Mouse (Mus musculus) liver, postnatal 0 days (tissue): ENCODE results near the gene Cd320. TPM values are rescaled to one million over a fixed set of nuclear protein-coding genes. Genes with fewer than 3 reads are reported as not detected.
A peak's percentile ranks its signal among the peaks of the same experiment; 100 is the strongest.
"Not testable (repeated sequence)": the region's sequence is repeated elsewhere in the genome, so short reads cannot be mapped to it uniquely, and the experiment has no call there.

Source experiments
- ATAC-seq: fragments of 200-750 bp; cut with Nextera tagmentation; 2 replicates; pipeline ENCODE4 v1.8.0; 2017; ENCODE audit warnings: mild to moderate bottlenecking, moderate library complexity
- DNase-seq: peaks from one replicate; pipeline ENCODE4 v3.0.0-alpha.2; 2016
- H3K27ac ChIP-seq: fragments of 300-500 bp; sonication (generic); 2 replicates; pipeline ENCODE4 v1.5.1; 2014; ENCODE audit warnings: antibody characterized with exemption, moderate library complexity, mild to moderate bottlenecking, low read depth
- H3K27me3 ChIP-seq: fragments of 300-500 bp; sonication (generic); 2 replicates; pipeline ENCODE4 v1.6.1; 2014; ENCODE audit warnings: low read length, control low read depth, mixed read lengths; ENCODE audit not compliant: insufficient read depth
- H3K36me3 ChIP-seq: fragments of 300-500 bp; sonication (generic); replicated peaks from 2 replicates; pipeline ENCODE4 v1.6.1; 2014; ENCODE audit warnings: mild to moderate bottlenecking, control low read depth, low read length, moderate library complexity, mixed read lengths; ENCODE audit not compliant: insufficient read depth
- H3K4me1 ChIP-seq: fragments of 300-500 bp; sonication (generic); 2 replicates; pipeline ENCODE4 v1.6.1; 2014; ENCODE audit warnings: antibody characterized with exemption, mild to moderate bottlenecking, control low read depth; ENCODE audit not compliant: insufficient read depth
- H3K4me2 ChIP-seq: fragments of 300-500 bp; sonication (generic); 2 replicates; pipeline ENCODE4 v1.6.1; 2014; ENCODE audit warnings: low read depth, mild to moderate bottlenecking, low read length, moderate library complexity, mixed read lengths
- H3K4me3 ChIP-seq: fragments of 300-500 bp; sonication (generic); 2 replicates; pipeline ENCODE4 v1.5.1; 2014; ENCODE audit warnings: low read depth, low read length
- H3K9ac ChIP-seq: fragments of 300-500 bp; sonication (generic); replicated peaks from 2 replicates; pipeline ENCODE4 v1.6.1; 2014; ENCODE audit warnings: mild to moderate bottlenecking, moderate library complexity
- H3K9me3 ChIP-seq: fragments of 300-500 bp; sonication (generic); 2 replicates; pipeline ENCODE4 v1.6.1; 2016; ENCODE audit warnings: mild to moderate bottlenecking, control low read depth, low read length, mixed read lengths
- CTCF ChIP-seq: sonication (generic); IDR thresholded peaks from 2 replicates; pipeline ENCODE4 v1.5.1; 2016; ENCODE audit warnings: antibody characterized with exemption, low read depth
- EP300 ChIP-seq: IDR thresholded peaks from 2 replicates; pipeline ENCODE4 v1.6.1; 2016; ENCODE audit warnings: antibody characterized with exemption, low read depth, mild to moderate bottlenecking
- WGBS: fragments of 180-500 bp; shearing (Covaris S2); extraction: QIAGEN DNeasy Blood & Tissue Kit; methylation state at CpG from one replicate; pipeline ENCODE4 v1.1.7; 2014; ENCODE audit not compliant: insufficient replicate concordance; 5-methylcytosine and 5-hydroxymethylcytosine counted together
- polyA plus RNA-seq: library from polyadenylated mRNA; unstranded; fragments of >200 nt; fragmentation: Nextera tagmentation; extraction: Ambion mirVana; gene quantifications from 2 replicates; pipeline ENCODE4 v1.2.1, GENCODE M21; 2015

Cd320 gene
- polyA plus RNA-seq, 1 experiment from 2014 or later = 16.6 TPM

- Histone ChIP-seq H3K36me3 (peaks cover under 1% of the 10 kb centered on the region; the same call in 1 of the 2 replicates), H3K27me3 (no peaks in the 10 kb centered on the region), H3K4me3 (no peak overlapping the region), H3K4me1 (peaks cover 11% of the 10 kb centered on the region), H3K4me2 (no peak overlapping the region), H3K9me3 (no peaks in the 10 kb centered on the region), H3K27ac (no peak overlapping the region), H3K9ac (no peak overlapping the region)
- no peak for ATAC-seq
- no peak for DNase-seq
- WGBS = 53% methylated on average over 1 of the region's 1 CpGs
- TF ChIP-seq CTCF (no peak), EP300 (no peak)
Measured at GRCm38 (mm10) chr17:33844196-33844595, 1.3 kb downstream of the Cd320 start.

GRCm38 (mm10) chr17:33848139-33848538, 5.2 kb downstream of the Cd320 start:
- 62% methylated on average over 8 of the region's 8 CpGs for WGBS
- Histone ChIP-seq H3K4me3 (no peak overlapping the region), H3K9ac (no peak overlapping the region)

GRCm38 (mm10) chr17:33851331-33851730, 8.4 kb downstream of the Cd320 start:
- no peak overlapping the region for H3K4me3 ChIP-seq
- ATAC-seq (peak; percentile 92), DNase-seq (no peak)
- no peaks in the 10 kb centered on the region for H3K9me3 ChIP-seq
- no peaks in the 10 kb centered on the region for H3K4me1 ChIP-seq
- H3K36me3 ChIP-seq = no peaks in the 10 kb centered on the region
- 0 out of 2 replicates have a peak overlapping the region, but pooled peaks have one; percentile 24 for H3K27ac ChIP-seq
- no peaks in the 10 kb centered on the region for H3K27me3 ChIP-seq
- no peak overlapping the region for H3K9ac ChIP-seq
- WGBS = 37% methylated on average over 1 of the region's 1 CpGs
- no peak overlapping the region for H3K4me2 ChIP-seq
- no peak for TF ChIP-seq CTCF
- no peak for TF ChIP-seq EP300

More at GRCm38 (mm10) chr17:33848139-33848538, 5.2 kb downstream of the Cd320 start:
- DNase-seq (no peak), ATAC-seq (no peak)
- H3K27me3 ChIP-seq = no peaks in the 10 kb centered on the region
- H3K36me3 ChIP-seq = no peaks in the 10 kb centered on the region
- no peak overlapping the region for H3K27ac ChIP-seq
- peaks cover 11% of the 10 kb centered on the region for H3K4me1 ChIP-seq
- no peak for TF ChIP-seq CTCF
- no peak for TF ChIP-seq EP300
- no peaks in the 10 kb centered on the region for H3K9me3 ChIP-seq
- H3K4me2 ChIP-seq = no peak overlapping the region

GRCm38 (mm10) chr17:33857816-33858215, 14.9 kb downstream of the Cd320 start:
- Histone ChIP-seq H3K9ac (no peak overlapping the region), H3K36me3 (no peaks in the 10 kb centered on the region), H3K9me3 (no peaks in the 10 kb centered on the region), H3K4me1 (no peaks in the 10 kb centered on the region), H3K4me2 (no peak overlapping the region), H3K4me3 (no peak overlapping the region), H3K27me3 (no peaks in the 10 kb centered on the region), H3K27ac (no peak overlapping the region)
- WGBS = 78% methylated on average over 4 of the region's 4 CpGs
- TF ChIP-seq CTCF (no peak), EP300 (no peak)
- no peak for DNase-seq
- ATAC-seq = no peak

GRCm38 (mm10) chr17:33865330-33866030, 22.6 kb downstream of the Cd320 start:
- H3K4me2 ChIP-seq = peak overlapping the region; percentile 44; the same call in 1 of the 2 replicates
- ATAC-seq = peak; percentile 66

GRCm38 (mm10) chr17:33873537-33873936, 30.6 kb downstream of the Cd320 start, which contains the start of gene Gm7029:
TSS of gene Gm7029 (plus strand) at chr17:33873837.
- not testable (repeated sequence) for H3K36me3 ChIP-seq, H3K4me3 ChIP-seq, H3K27me3 ChIP-seq, H3K9me3 ChIP-seq, H3K4me1 ChIP-seq, H3K4me2 ChIP-seq, DNase-seq, H3K9ac ChIP-seq, ATAC-seq, H3K27ac ChIP-seq
- WGBS = 90% methylated on average over 3 of the region's 12 CpGs

More at GRCm38 (mm10) chr17:33865330-33866030, 22.6 kb downstream of the Cd320 start:
- Histone ChIP-seq H3K27ac (no peak overlapping the region), H3K4me3 (no peak overlapping the region), H3K27me3 (no peaks in the 10 kb centered on the region), H3K36me3 (no peaks in the 10 kb centered on the region), H3K9ac (no peak overlapping the region), H3K9me3 (no peaks in the 10 kb centered on the region), H3K4me1 (no peaks in the 10 kb centered on the region)
- DNase-seq = peak; percentile 74
- TF ChIP-seq EP300 (no peak), CTCF (peak; percentile 84)
- WGBS = 20% methylated on average over 9 of the region's 9 CpGs
